Mouse (Mus musculus) liver, postnatal 0 days (tissue): ENCODE results near the gene Adtrp. TPM values are rescaled to one million over a fixed set of nuclear protein-coding genes. Genes with fewer than 3 reads are reported as not detected.

Experiments used
- ATAC-seq: fragments of 200-750 bp; cut with Nextera tagmentation; 2 replicates; pipeline ENCODE4 v1.8.0; 2017; ENCODE audit warnings: mild to moderate bottlenecking, moderate library complexity
- DNase-seq: peaks from one replicate; pipeline ENCODE4 v3.0.0-alpha.2; 2016
- H3K27ac ChIP-seq: fragments of 300-500 bp; sonication (generic); 2 replicates; pipeline ENCODE4 v1.5.1; 2014; ENCODE audit warnings: antibody characterized with exemption, moderate library complexity, mild to moderate bottlenecking, low read depth
- H3K27me3 ChIP-seq: fragments of 300-500 bp; sonication (generic); 2 replicates; pipeline ENCODE4 v1.6.1; 2014; ENCODE audit warnings: low read length, control low read depth, mixed read lengths; ENCODE audit not compliant: insufficient read depth
- H3K36me3 ChIP-seq: fragments of 300-500 bp; sonication (generic); replicated peaks from 2 replicates; pipeline ENCODE4 v1.6.1; 2014; ENCODE audit warnings: mild to moderate bottlenecking, control low read depth, low read length, moderate library complexity, mixed read lengths; ENCODE audit not compliant: insufficient read depth
- H3K4me1 ChIP-seq: fragments of 300-500 bp; sonication (generic); 2 replicates; pipeline ENCODE4 v1.6.1; 2014; ENCODE audit warnings: antibody characterized with exemption, mild to moderate bottlenecking, control low read depth; ENCODE audit not compliant: insufficient read depth
- H3K4me2 ChIP-seq: fragments of 300-500 bp; sonication (generic); 2 replicates; pipeline ENCODE4 v1.6.1; 2014; ENCODE audit warnings: low read depth, mild to moderate bottlenecking, low read length, moderate library complexity, mixed read lengths
- H3K4me3 ChIP-seq: fragments of 300-500 bp; sonication (generic); 2 replicates; pipeline ENCODE4 v1.5.1; 2014; ENCODE audit warnings: low read depth, low read length
- H3K9ac ChIP-seq: fragments of 300-500 bp; sonication (generic); replicated peaks from 2 replicates; pipeline ENCODE4 v1.6.1; 2014; ENCODE audit warnings: mild to moderate bottlenecking, moderate library complexity
- H3K9me3 ChIP-seq: fragments of 300-500 bp; sonication (generic); 2 replicates; pipeline ENCODE4 v1.6.1; 2016; ENCODE audit warnings: mild to moderate bottlenecking, control low read depth, low read length, mixed read lengths
- CTCF ChIP-seq: sonication (generic); IDR thresholded peaks from 2 replicates; pipeline ENCODE4 v1.5.1; 2016; ENCODE audit warnings: antibody characterized with exemption, low read depth
- EP300 ChIP-seq: IDR thresholded peaks from 2 replicates; pipeline ENCODE4 v1.6.1; 2016; ENCODE audit warnings: antibody characterized with exemption, low read depth, mild to moderate bottlenecking
- WGBS: fragments of 180-500 bp; shearing (Covaris S2); extraction: QIAGEN DNeasy Blood & Tissue Kit; methylation state at CpG from one replicate; pipeline ENCODE4 v1.1.7; 2014; ENCODE audit not compliant: insufficient replicate concordance; 5-methylcytosine and 5-hydroxymethylcytosine counted together
- polyA plus RNA-seq: library from polyadenylated mRNA; unstranded; fragments of >200 nt; fragmentation: Nextera tagmentation; extraction: Ambion mirVana; gene quantifications from 2 replicates; pipeline ENCODE4 v1.2.1, GENCODE M21; 2015

The Adtrp gene
- polyA plus RNA-seq, 1 experiment from 2014 or later: 94.2 TPM

GRCm38 (mm10) chr13:41816643-41817042, 30.8 kb downstream of the Adtrp start:
- H3K9ac ChIP-seq: no peak overlapping the region
- no peaks in the 10 kb centered on the region for H3K27me3 ChIP-seq
- no peaks in the 10 kb centered on the region for H3K36me3 ChIP-seq
- DNase-seq: no peak
- H3K4me2 ChIP-seq: no peak overlapping the region
- H3K9me3 ChIP-seq: no peaks in the 10 kb centered on the region
- WGBS: 86% methylated on average over 4 of the region's 4 CpGs
- H3K27ac ChIP-seq: no peak overlapping the region
- ATAC-seq: no peak
- no peaks in the 10 kb centered on the region for H3K4me1 ChIP-seq
- H3K4me3 ChIP-seq: no peak overlapping the region
- TF ChIP-seq EP300 (no peak), CTCF (no peak)

- DNase-seq: no peak
- no peak for ATAC-seq
Measured at GRCm38 (mm10) chr13:41810776-41811175, 36.7 kb downstream of the Adtrp start.

GRCm38 (mm10) chr13:41807815-41808214, 39.7 kb downstream of the Adtrp start:
- H3K4me2 ChIP-seq: no peak overlapping the region
- H3K4me3 ChIP-seq: no peak overlapping the region
- no peak for ATAC-seq
- H3K9ac ChIP-seq: no peak overlapping the region
- no peaks in the 10 kb centered on the region for H3K9me3 ChIP-seq
- TF ChIP-seq EP300 (no peak), CTCF (no peak)
- H3K36me3 ChIP-seq: no peaks in the 10 kb centered on the region
- WGBS: 78% methylated on average over 4 of the region's 4 CpGs
- H3K4me1 ChIP-seq: peaks cover 3% of the 10 kb centered on the region; the same call in 1 of the 2 replicates
- no peak for DNase-seq
- H3K27ac ChIP-seq: no peak overlapping the region
- H3K27me3 ChIP-seq: no peaks in the 10 kb centered on the region

More at GRCm38 (mm10) chr13:41810776-41811175, 36.7 kb downstream of the Adtrp start:
- TF ChIP-seq EP300 (no peak), CTCF (no peak)
- WGBS: 79% methylated on average over 7 of the region's 7 CpGs
- Histone ChIP-seq H3K4me1 (no peaks in the 10 kb centered on the region), H3K4me2 (no peak overlapping the region), H3K27me3 (no peaks in the 10 kb centered on the region), H3K36me3 (no peaks in the 10 kb centered on the region), H3K9me3 (no peaks in the 10 kb centered on the region), H3K9ac (no peak overlapping the region), H3K4me3 (no peak overlapping the region), H3K27ac (no peak overlapping the region)

GRCm38 (mm10) chr13:41807300-41807699, 40.2 kb downstream of the Adtrp start:
- no peaks in the 10 kb centered on the region for H3K9me3 ChIP-seq
- no peaks in the 10 kb centered on the region for H3K27me3 ChIP-seq
- no peak overlapping the region for H3K4me2 ChIP-seq
- DNase-seq (no peak), ATAC-seq (no peak)
- H3K4me1 ChIP-seq: peaks cover 3% of the 10 kb centered on the region; the same call in 1 of the 2 replicates
- no peak for TF ChIP-seq EP300
- H3K4me3 ChIP-seq: no peak overlapping the region
- no peak overlapping the region for H3K27ac ChIP-seq
- no peak overlapping the region for H3K9ac ChIP-seq
- WGBS: 76% methylated on average over 4 of the region's 4 CpGs
- no peaks in the 10 kb centered on the region for H3K36me3 ChIP-seq

GRCm38 (mm10) chr13:41805138-41805820, 42.2 kb downstream of the Adtrp start:
- no peak for ATAC-seq

GRCm38 (mm10) chr13:41803656-41804265, 43.7 kb downstream of the Adtrp start:
- ATAC-seq: no peak
- no peaks in the 10 kb centered on the region for H3K36me3 ChIP-seq
- no peak overlapping the region for H3K4me3 ChIP-seq
- WGBS: 32% methylated on average over 8 of the region's 8 CpGs
- H3K9ac ChIP-seq: no peak overlapping the region
- peaks cover 3% of the 10 kb centered on the region; the same call in 1 of the 2 replicates for H3K4me1 ChIP-seq
- DNase-seq: no peak
- peak overlapping the region; percentile 11; the same call in 1 of the 2 replicates for H3K4me2 ChIP-seq
- no peaks in the 10 kb centered on the region for H3K27me3 ChIP-seq
- no peaks in the 10 kb centered on the region for H3K9me3 ChIP-seq
- TF ChIP-seq CTCF (no peak), EP300 (no peak)
- no peak overlapping the region for H3K27ac ChIP-seq

More at GRCm38 (mm10) chr13:41805138-41805820, 42.2 kb downstream of the Adtrp start:
- WGBS: 69% methylated on average over 7 of the region's 7 CpGs
- no peak overlapping the region for H3K9ac ChIP-seq
- H3K9me3 ChIP-seq: no peaks in the 10 kb centered on the region
- H3K27ac ChIP-seq: no peak overlapping the region
- no peaks in the 10 kb centered on the region for H3K36me3 ChIP-seq
- DNase-seq: no peak
- H3K27me3 ChIP-seq: no peaks in the 10 kb centered on the region
- no peak overlapping the region for H3K4me3 ChIP-seq
- TF ChIP-seq CTCF (no peak), EP300 (no peak)
- H3K4me1 ChIP-seq: peaks cover 3% of the 10 kb centered on the region; the same call in 1 of the 2 replicates
- no peak overlapping the region for H3K4me2 ChIP-seq
